Mouse (Mus musculus) embryonic fibroblast, embryonic 13.5 days (primary cell): ENCODE measurements around the gene Arhgap10.

Experiments used
- CTCF ChIP-seq: IDR thresholded peaks from 2 replicates; pipeline ENCODE4 v1.5.1; 2011; ENCODE audit warnings: mild to moderate bottlenecking, control low read depth, low read length, moderate library complexity, borderline replicate concordance; ENCODE audit not compliant: insufficient read depth
- POLR2A ChIP-seq: IDR thresholded peaks from 2 replicates; pipeline ENCODE4 v1.6.1; 2011; ENCODE audit warnings: low read depth, mild to moderate bottlenecking, control low read depth, low read length, moderate library complexity

GRCm38 (mm10) chr8:77461392-77461791 is 56.4 kb downstream of the Arhgap10 start:
- TF ChIP-seq CTCF: no peak
- no peak for TF ChIP-seq POLR2A
